Mouse (Mus musculus): Measurements from ENCODE around the gene Efcab6. TPM values are rescaled to one million over a fixed set of nuclear protein-coding genes. Genes with fewer than 3 reads are reported as not detected.

The Efcab6 gene
- polyA plus RNA-seq, 1 experiment = not detected

DNA sequence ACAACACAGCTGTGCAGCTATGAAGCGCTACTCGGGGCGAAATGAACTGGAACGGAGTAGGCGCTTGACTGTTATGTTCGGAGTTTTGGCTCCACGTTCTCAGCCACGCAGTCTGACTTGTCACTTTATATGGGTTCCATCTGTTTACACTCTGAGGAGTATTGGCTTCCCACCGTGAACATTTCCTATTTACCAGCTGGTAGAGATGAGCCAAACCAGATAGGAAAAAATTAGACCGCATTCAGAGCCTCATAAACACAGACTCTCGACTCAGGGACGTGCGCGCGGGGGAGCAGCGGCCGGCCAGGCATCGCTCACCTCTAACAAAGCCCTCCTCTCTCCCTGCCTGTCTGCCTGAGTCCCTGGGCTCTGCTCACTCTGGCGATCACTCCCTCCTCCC, 67.1 kb downstream of the Efcab6 start:
- TF ChIP-seq POLR2A (IDR thresholded peaks at IDR 0.05; ENCODE audit: insufficient read depth, low read length) (no peak), EP300 (IDR thresholded peaks at IDR 0.05; ENCODE audit: insufficient read depth, low read depth, low read length) (no peak), CTCF (IDR thresholded peaks at IDR 0.05; ENCODE audit: low read depth, low read length) (no peak)
- H3K4me1 ChIP-seq (ENCODE audit: control insufficient read depth, insufficient read depth, low read length) = no peaks in the 10 kb centered on the region
- H3K36me3 ChIP-seq (ENCODE audit: control insufficient read depth, insufficient read depth, low read length, poor library complexity, severe bottlenecking) = no peaks in the 10 kb centered on the region
- no peak overlapping the region for H3K27ac ChIP-seq (ENCODE audit: insufficient read depth, low read length)
- H3K9ac ChIP-seq (ENCODE audit: low read depth, poor library complexity, severe bottlenecking) = no peak overlapping the region
- no peaks in the 10 kb centered on the region for H3K27me3 ChIP-seq (ENCODE audit: control insufficient read depth, insufficient read depth, low read length, poor library complexity, severe bottlenecking)
- H3K9me3 ChIP-seq (replicated peaks; ENCODE audit: control insufficient read depth, insufficient read depth, low read length, poor library complexity, severe bottlenecking) = no peaks in the 10 kb centered on the region
- H3K4me3 ChIP-seq (ENCODE audit: low read depth, low read length) = no peak overlapping the region

DNA sequence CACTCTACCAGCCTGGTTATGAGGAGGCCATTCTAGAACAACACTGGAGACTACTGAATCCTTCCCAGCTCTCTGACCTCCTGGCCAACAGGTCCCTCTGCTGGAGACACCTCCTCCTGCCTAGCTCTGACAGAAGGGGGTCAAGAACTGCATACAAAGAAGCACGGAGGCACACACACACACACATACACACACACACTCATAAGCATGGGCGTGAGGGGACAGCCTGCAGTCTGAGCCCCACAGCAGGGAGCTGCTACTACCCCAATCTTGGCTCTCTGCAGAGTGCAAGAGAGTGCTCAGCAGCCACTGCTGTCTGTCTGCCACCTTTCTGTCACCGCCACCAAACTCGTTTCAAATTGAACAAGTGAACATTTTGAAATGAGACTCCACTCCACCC, 67.6 kb downstream of the Efcab6 start:
- Histone ChIP-seq H3K4me3 (ENCODE audit: low read depth, low read length) (no peak overlapping the region), H3K27me3 (ENCODE audit: control insufficient read depth, insufficient read depth, low read length, poor library complexity, severe bottlenecking) (no peaks in the 10 kb centered on the region)

DNA sequence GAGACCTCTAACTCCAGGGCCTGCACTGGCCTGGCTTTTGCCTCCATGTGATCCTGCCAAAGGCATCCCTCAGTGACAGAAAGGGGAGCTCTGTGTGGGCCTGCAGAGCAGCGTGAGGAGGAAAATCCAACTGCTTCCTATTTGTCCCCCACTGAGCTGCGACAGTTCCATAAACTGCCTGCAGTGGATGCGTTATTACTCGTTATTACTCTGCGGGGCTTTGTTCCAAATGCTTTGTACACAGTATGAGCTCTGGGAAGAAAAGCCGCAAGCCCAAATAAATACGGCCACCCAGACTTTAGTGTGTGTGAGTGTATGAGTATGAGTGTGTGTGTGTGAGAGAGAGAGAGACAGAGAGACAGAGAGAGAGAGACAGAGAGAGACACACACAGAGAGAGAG, 68.3 kb downstream of the Efcab6 start:
- TF ChIP-seq CTCF (IDR thresholded peaks at IDR 0.05; ENCODE audit: low read depth, low read length) (no peak), EP300 (IDR thresholded peaks at IDR 0.05; ENCODE audit: insufficient read depth, low read depth, low read length) (no peak), POLR2A (IDR thresholded peaks at IDR 0.05; ENCODE audit: insufficient read depth, low read length) (no peak)
- H3K27me3 ChIP-seq (ENCODE audit: control insufficient read depth, insufficient read depth, low read length, poor library complexity, severe bottlenecking) = no peaks in the 10 kb centered on the region
- no peaks in the 10 kb centered on the region for H3K9me3 ChIP-seq (replicated peaks; ENCODE audit: control insufficient read depth, insufficient read depth, low read length, poor library complexity, severe bottlenecking)
- H3K9ac ChIP-seq (ENCODE audit: low read depth, poor library complexity, severe bottlenecking) = no peak overlapping the region
- no peak overlapping the region for H3K4me3 ChIP-seq (ENCODE audit: low read depth, low read length)
- H3K27ac ChIP-seq (ENCODE audit: insufficient read depth, low read length) = no peak overlapping the region
- no peaks in the 10 kb centered on the region for H3K4me1 ChIP-seq (ENCODE audit: control insufficient read depth, insufficient read depth, low read length)
- no peaks in the 10 kb centered on the region for H3K36me3 ChIP-seq (ENCODE audit: control insufficient read depth, insufficient read depth, low read length, poor library complexity, severe bottlenecking)

More for the DNA sequence above, 67.6 kb downstream of the Efcab6 start:
- H3K27ac ChIP-seq (ENCODE audit: insufficient read depth, low read length) = no peak overlapping the region
- H3K4me1 ChIP-seq (ENCODE audit: control insufficient read depth, insufficient read depth, low read length) = no peaks in the 10 kb centered on the region
- no peaks in the 10 kb centered on the region for H3K36me3 ChIP-seq (ENCODE audit: control insufficient read depth, insufficient read depth, low read length, poor library complexity, severe bottlenecking)
- H3K9ac ChIP-seq (ENCODE audit: low read depth, poor library complexity, severe bottlenecking) = no peak overlapping the region
- no peaks in the 10 kb centered on the region for H3K9me3 ChIP-seq (replicated peaks; ENCODE audit: control insufficient read depth, insufficient read depth, low read length, poor library complexity, severe bottlenecking)
- TF ChIP-seq EP300 (IDR thresholded peaks at IDR 0.05; ENCODE audit: insufficient read depth, low read depth, low read length) = no peak
- TF ChIP-seq POLR2A (IDR thresholded peaks at IDR 0.05; ENCODE audit: insufficient read depth, low read length) = no peak
- no peak for TF ChIP-seq CTCF (IDR thresholded peaks at IDR 0.05; ENCODE audit: low read depth, low read length)

DNA sequence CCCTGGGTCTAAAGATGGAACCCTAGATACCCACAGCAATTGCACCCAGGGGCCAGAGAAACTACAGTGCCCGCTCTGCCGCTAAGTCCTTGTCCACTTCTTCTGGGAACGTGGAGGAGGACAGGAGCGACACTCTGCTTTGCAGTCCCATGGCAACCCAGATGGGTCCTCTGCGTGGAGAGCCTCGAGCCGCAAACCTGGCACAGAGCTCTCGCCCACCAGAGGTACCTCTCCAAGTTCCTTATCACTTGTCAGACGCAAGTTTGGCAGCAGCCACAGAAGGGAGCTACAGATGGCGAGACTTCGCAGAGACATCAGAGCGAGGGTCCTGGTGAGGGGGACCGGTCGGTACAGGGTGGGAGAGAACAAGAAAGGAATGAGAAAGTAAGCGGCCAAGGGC, 73.0 kb downstream of the Efcab6 start:
- no peak for TF ChIP-seq EP300 (IDR thresholded peaks at IDR 0.05; ENCODE audit: insufficient read depth, low read depth, low read length)
- TF ChIP-seq CTCF (IDR thresholded peaks at IDR 0.05; ENCODE audit: low read depth, low read length) = no peak
- no peak for TF ChIP-seq POLR2A (IDR thresholded peaks at IDR 0.05; ENCODE audit: insufficient read depth, low read length)
- Histone ChIP-seq H3K36me3 (ENCODE audit: control insufficient read depth, insufficient read depth, low read length, poor library complexity, severe bottlenecking) (no peaks in the 10 kb centered on the region), H3K27me3 (ENCODE audit: control insufficient read depth, insufficient read depth, low read length, poor library complexity, severe bottlenecking) (no peaks in the 10 kb centered on the region), H3K9ac (ENCODE audit: low read depth, poor library complexity, severe bottlenecking) (no peak overlapping the region), H3K27ac (ENCODE audit: insufficient read depth, low read length) (no peak overlapping the region), H3K4me3 (ENCODE audit: low read depth, low read length) (no peak overlapping the region), H3K4me1 (ENCODE audit: control insufficient read depth, insufficient read depth, low read length) (no peaks in the 10 kb centered on the region), H3K9me3 (replicated peaks; ENCODE audit: control insufficient read depth, insufficient read depth, low read length, poor library complexity, severe bottlenecking) (no peaks in the 10 kb centered on the region)

DNA sequence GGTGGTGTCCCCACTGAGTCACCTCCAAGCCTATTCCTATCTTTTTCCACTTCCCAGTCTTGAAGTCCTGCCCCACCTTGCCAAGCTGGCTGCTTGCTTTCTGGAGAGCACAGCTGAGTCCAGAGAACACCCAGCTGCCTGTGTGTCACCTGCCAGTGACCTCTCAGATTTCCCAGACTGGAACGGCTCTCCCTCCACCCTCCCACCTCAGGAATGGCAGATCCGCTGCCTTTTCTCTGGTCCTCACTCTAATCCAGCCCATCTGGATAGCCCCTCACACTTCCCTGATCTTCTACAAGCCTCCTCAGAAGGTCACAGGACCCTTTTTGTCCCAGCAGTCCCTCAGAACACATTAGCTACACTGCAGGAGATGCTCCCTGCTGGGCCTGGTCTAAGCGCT, 73.7 kb downstream of the Efcab6 start:
- no peaks in the 10 kb centered on the region for H3K4me1 ChIP-seq (ENCODE audit: control insufficient read depth, insufficient read depth, low read length)
- TF ChIP-seq CTCF (IDR thresholded peaks at IDR 0.05; ENCODE audit: low read depth, low read length) (no peak), EP300 (IDR thresholded peaks at IDR 0.05; ENCODE audit: insufficient read depth, low read depth, low read length) (0 out of 2 replicates have a peak, but pooled peaks have one; percentile 15)
- H3K27ac ChIP-seq (ENCODE audit: insufficient read depth, low read length) = no peak overlapping the region
- no peaks in the 10 kb centered on the region for H3K27me3 ChIP-seq (ENCODE audit: control insufficient read depth, insufficient read depth, low read length, poor library complexity, severe bottlenecking)
- H3K36me3 ChIP-seq (ENCODE audit: control insufficient read depth, insufficient read depth, low read length, poor library complexity, severe bottlenecking) = no peaks in the 10 kb centered on the region
- H3K9me3 ChIP-seq (replicated peaks; ENCODE audit: control insufficient read depth, insufficient read depth, low read length, poor library complexity, severe bottlenecking) = no peaks in the 10 kb centered on the region
- H3K4me3 ChIP-seq (ENCODE audit: low read depth, low read length) = no peak overlapping the region
- no peak overlapping the region for H3K9ac ChIP-seq (ENCODE audit: low read depth, poor library complexity, severe bottlenecking)

DNA sequence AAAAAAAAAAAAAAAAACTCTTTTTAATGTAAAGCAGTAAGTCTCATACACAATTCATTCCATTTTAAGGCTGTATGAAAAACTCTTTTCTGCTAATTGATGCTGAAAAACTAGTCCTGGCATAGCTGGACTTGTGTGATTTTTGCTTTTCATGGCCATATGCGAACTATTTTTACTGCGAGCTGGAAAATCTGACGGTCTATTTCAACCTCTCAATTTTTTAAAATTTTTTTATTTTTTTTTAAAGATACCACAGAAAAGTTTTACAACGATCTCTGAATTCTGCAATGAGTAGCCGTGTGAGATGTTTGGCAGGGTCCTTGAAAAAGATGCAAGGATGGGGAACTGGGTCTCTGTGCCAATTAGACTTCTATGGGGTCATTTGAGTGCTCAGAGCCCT, 75.9 kb downstream of the Efcab6 start:
- Histone ChIP-seq H3K4me1 (ENCODE audit: control insufficient read depth, insufficient read depth, low read length) (no peaks in the 10 kb centered on the region), H3K9ac (ENCODE audit: low read depth, poor library complexity, severe bottlenecking) (no peak overlapping the region), H3K36me3 (ENCODE audit: control insufficient read depth, insufficient read depth, low read length, poor library complexity, severe bottlenecking) (no peaks in the 10 kb centered on the region), H3K9me3 (replicated peaks; ENCODE audit: control insufficient read depth, insufficient read depth, low read length, poor library complexity, severe bottlenecking) (no peaks in the 10 kb centered on the region), H3K4me3 (ENCODE audit: low read depth, low read length) (no peak overlapping the region), H3K27me3 (ENCODE audit: control insufficient read depth, insufficient read depth, low read length, poor library complexity, severe bottlenecking) (no peaks in the 10 kb centered on the region), H3K27ac (ENCODE audit: insufficient read depth, low read length) (no peak overlapping the region)
- TF ChIP-seq POLR2A (IDR thresholded peaks at IDR 0.05; ENCODE audit: insufficient read depth, low read length) = no peak
- TF ChIP-seq EP300 (IDR thresholded peaks at IDR 0.05; ENCODE audit: insufficient read depth, low read depth, low read length) = no peak
- TF ChIP-seq CTCF (IDR thresholded peaks at IDR 0.05; ENCODE audit: low read depth, low read length) = no peak

All from ES-Bruce4 (cell line).